Mouse (Mus musculus): ENCODE results near the gene Klra6. TPM values are rescaled to one million over a fixed set of nuclear protein-coding genes. Genes with fewer than 3 reads are reported as not detected.
"Not testable (repeated sequence)": the region's sequence is repeated elsewhere in the genome, so short reads cannot be mapped to it uniquely, and the experiment has no call there.

Gene Klra6
- not detected for total RNA-seq (2021)

DNA sequence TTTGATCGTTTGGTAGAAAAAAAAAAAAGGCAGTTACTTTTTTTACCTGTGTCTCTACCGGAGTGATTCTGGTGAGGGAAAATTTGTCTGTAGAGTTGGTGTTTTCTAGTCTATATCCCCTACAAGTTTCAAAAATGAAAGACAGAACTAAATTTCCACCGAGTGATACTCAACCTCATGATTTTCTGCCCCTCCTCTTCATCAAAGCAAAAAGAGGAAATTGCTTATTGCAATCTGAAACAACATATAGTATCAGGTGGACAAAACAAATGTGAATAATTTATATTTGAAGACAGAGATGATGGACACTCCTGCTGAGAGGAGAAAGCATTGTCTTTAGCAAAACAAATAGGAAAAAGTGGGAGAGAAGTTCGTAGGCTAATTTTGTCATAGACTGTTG, at the start of gene Klra6:
Gene Klra6 (minus strand): TSS at position 101 of the 400 bp plus-strand sequence.
- DNase-seq, result no peak
- intact Hi-C loops (cut with DNase I), result no loop called here

- intact Hi-C loops (cut with DNase I); DNase-seq: not testable (repeated sequence)
These were observed 40.4 kb upstream of the Klra6 start, which contains the start of gene Klra4 for GRCm38 (mm10) chr6:130067171-130067570. Gene Klra4 (minus strand): TSS chr6:130067271.

- no peak for DNase-seq
- intact Hi-C loops (cut with DNase I), result no loop called here
These were observed 38.4 kb upstream of the Klra6 start for GRCm38 (mm10) chr6:130065196-130065595.

DNA sequence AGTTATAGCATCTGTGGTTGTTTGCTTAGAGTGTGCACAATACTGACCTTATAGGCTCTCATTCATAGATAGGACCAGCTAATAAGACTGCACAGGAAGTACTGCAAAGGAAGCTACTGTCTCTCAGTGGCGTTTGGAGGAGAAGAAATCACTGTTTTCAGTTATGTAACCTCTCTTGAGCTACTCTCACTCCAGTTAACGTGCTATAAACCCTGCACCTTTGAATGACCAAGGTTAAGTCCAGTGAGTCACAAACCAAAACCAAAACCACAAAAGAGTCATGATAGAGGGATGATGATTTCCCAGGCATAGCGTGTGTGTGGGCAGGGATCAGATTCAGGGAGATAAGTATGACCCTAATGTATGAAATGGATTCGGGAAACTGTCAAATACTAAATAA, 8.4 kb upstream of the Klra6 start:
- intact Hi-C loops (cut with DNase I); DNase-seq: not testable (repeated sequence)

DNA sequence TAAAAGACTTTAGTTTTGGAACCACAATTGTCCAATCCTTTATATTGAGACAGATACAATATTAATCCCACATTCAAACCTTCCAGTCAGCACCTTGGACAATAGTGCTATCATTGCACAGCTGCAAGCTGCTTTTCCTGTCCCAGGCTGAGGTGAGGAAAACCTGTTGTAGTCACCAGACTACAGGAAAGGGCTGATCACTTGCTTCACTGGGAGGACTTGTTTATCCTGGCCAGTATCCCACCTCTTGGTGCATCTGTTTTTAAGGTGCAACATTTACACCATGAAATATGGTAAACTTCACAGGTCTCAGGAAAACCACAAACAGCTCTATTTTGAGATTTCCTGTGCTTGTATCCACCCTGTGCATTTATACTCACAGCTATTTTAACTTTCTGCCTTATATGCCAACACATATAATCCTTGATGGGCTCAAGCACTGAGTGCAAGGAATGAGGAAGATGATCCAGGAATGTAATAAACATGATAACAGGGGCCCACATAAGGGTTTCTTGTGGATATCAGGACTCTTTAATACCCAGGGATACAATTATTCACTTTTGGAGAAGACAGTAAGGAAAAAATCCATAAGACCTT, 4.8 kb upstream of the Klra6 start:
- intact Hi-C loops (cut with DNase I); DNase-seq: not testable (repeated sequence)

Other genes starting within 250 kb of the Klra6 start
- not detected for gene Gm156, start 242.7 kb downstream of the Klra6 start, total RNA-seq (2021)
- gene Gm17631, start 164.3 kb downstream of the Klra6 start, total RNA-seq (2021), result not detected
- not detected for gene Klra17, start 150.3 kb downstream of the Klra6 start, total RNA-seq (2021)
- not detected for gene Klra5, start 109.3 kb downstream of the Klra6 start, total RNA-seq (2021)
- gene Klra4, start 40.3 kb upstream of the Klra6 start, total RNA-seq (2021), result not detected
- gene Klra8, start 102.9 kb upstream of the Klra6 start, total RNA-seq (2021), result not detected
- gene Klra9, start 166.2 kb upstream of the Klra6 start, total RNA-seq (2021), result not detected
- not detected for gene Klra7, start 206.4 kb upstream of the Klra6 start, total RNA-seq (2021)

All from left cerebral cortex, postnatal 4 days (tissue).